Mouse (Mus musculus): ENCODE measurements around the gene Gm28042. TPM values are rescaled to one million over a fixed set of nuclear protein-coding genes. Genes with fewer than 3 reads are reported as not detected.

The Gm28042 gene
- polyA plus RNA-seq, 1 experiment from 2014 or later = 6.3 TPM

- no peaks in the 10 kb centered on the region for H3K27me3 ChIP-seq (ENCODE audit: control insufficient read depth, insufficient read depth, low read depth, low read length)
Measured at GRCm38 (mm10) chr2:120030380-120030779, 3.1 kb downstream of the Gm28042 start.

GRCm38 (mm10) chr2:120032726-120033467, 5.6 kb downstream of the Gm28042 start, which contains the start of gene Pla2g4b:
Pla2g4b (plus strand) TSS chr2:120033417.
- no peaks in the 10 kb centered on the region for H3K27me3 ChIP-seq (ENCODE audit: control insufficient read depth, insufficient read depth, low read depth, low read length)
- H3K9ac ChIP-seq (ENCODE audit: low read depth, low read length) = no peak within 1 kb of the TSS
- no peak within 1 kb of the TSS for H3K4me3 ChIP-seq (ENCODE audit: low read depth, low read length)
- WGBS = 92% methylated on average over 12 of the region's 12 CpGs
- H3K9me3 ChIP-seq (replicated peaks; ENCODE audit: control insufficient read depth, low read length, poor library complexity, severe bottlenecking) = no peaks in the 10 kb centered on the region
- peaks cover 8% of the 10 kb centered on the region for H3K4me1 ChIP-seq (ENCODE audit: control insufficient read depth, insufficient read depth, low read length)
- H3K4me2 ChIP-seq (ENCODE audit: low read length) = no peak within 1 kb of the TSS
- no peak for ATAC-seq
- peaks cover 7% of the 10 kb centered on the region; the same call in 1 of the 2 replicates for H3K36me3 ChIP-seq (ENCODE audit: control insufficient read depth, insufficient read depth, low read length)
- no peak within 1 kb of the TSS for H3K27ac ChIP-seq (ENCODE audit: low read length)

More at GRCm38 (mm10) chr2:120030380-120030779, 3.1 kb downstream of the Gm28042 start:
- Histone ChIP-seq H3K9me3 (replicated peaks; ENCODE audit: control insufficient read depth, low read length, poor library complexity, severe bottlenecking) (no peaks in the 10 kb centered on the region), H3K36me3 (ENCODE audit: control insufficient read depth, insufficient read depth, low read length) (peaks cover 5% of the 10 kb centered on the region; the same call in 1 of the 2 replicates), H3K4me2 (ENCODE audit: low read length) (no peak overlapping the region), H3K4me3 (ENCODE audit: low read depth, low read length) (no peak overlapping the region), H3K9ac (ENCODE audit: low read depth, low read length) (no peak overlapping the region), H3K4me1 (ENCODE audit: control insufficient read depth, insufficient read depth, low read length) (peaks cover 14% of the 10 kb centered on the region), H3K27ac (ENCODE audit: low read length) (no peak overlapping the region)
- WGBS = 96% methylated on average over 8 of the region's 8 CpGs
- ATAC-seq = no peak

GRCm38 (mm10) chr2:120033726-120034125, 6.4 kb downstream of the Gm28042 start:
- H3K4me1 ChIP-seq (ENCODE audit: control insufficient read depth, insufficient read depth, low read length) = peaks cover under 1% of the 10 kb centered on the region; the same call in 1 of the 2 replicates
- H3K27me3 ChIP-seq (ENCODE audit: control insufficient read depth, insufficient read depth, low read depth, low read length) = no peaks in the 10 kb centered on the region
- H3K4me2 ChIP-seq (ENCODE audit: low read length) = no peak overlapping the region
- H3K27ac ChIP-seq (ENCODE audit: low read length) = no peak overlapping the region
- no peaks in the 10 kb centered on the region for H3K9me3 ChIP-seq (replicated peaks; ENCODE audit: control insufficient read depth, low read length, poor library complexity, severe bottlenecking)
- WGBS = 81% methylated on average over 5 of the region's 5 CpGs
- H3K9ac ChIP-seq (ENCODE audit: low read depth, low read length) = no peak overlapping the region
- no peak for ATAC-seq
- no peak overlapping the region for H3K4me3 ChIP-seq (ENCODE audit: low read depth, low read length)
- H3K36me3 ChIP-seq (ENCODE audit: control insufficient read depth, insufficient read depth, low read length) = peaks cover 13% of the 10 kb centered on the region

GRCm38 (mm10) chr2:120037744-120038143, 10.5 kb downstream of the Gm28042 start:
- no peak overlapping the region for H3K4me2 ChIP-seq (ENCODE audit: low read length)
- H3K4me3 ChIP-seq (ENCODE audit: low read depth, low read length) = no peak overlapping the region
- no peaks in the 10 kb centered on the region for H3K4me1 ChIP-seq (ENCODE audit: control insufficient read depth, insufficient read depth, low read length)
- H3K27me3 ChIP-seq (ENCODE audit: control insufficient read depth, insufficient read depth, low read depth, low read length) = no peaks in the 10 kb centered on the region
- WGBS = 95% methylated on average over 9 of the region's 9 CpGs
- peaks cover 28% of the 10 kb centered on the region for H3K36me3 ChIP-seq (ENCODE audit: control insufficient read depth, insufficient read depth, low read length)
- no peak for ATAC-seq
- no peak overlapping the region for H3K27ac ChIP-seq (ENCODE audit: low read length)
- no peak overlapping the region for H3K9ac ChIP-seq (ENCODE audit: low read depth, low read length)
- no peaks in the 10 kb centered on the region for H3K9me3 ChIP-seq (replicated peaks; ENCODE audit: control insufficient read depth, low read length, poor library complexity, severe bottlenecking)

GRCm38 (mm10) chr2:120040991-120041390, 13.7 kb downstream of the Gm28042 start:
- no peak overlapping the region for H3K27ac ChIP-seq (ENCODE audit: low read length)
- no peak overlapping the region for H3K4me3 ChIP-seq (ENCODE audit: low read depth, low read length)
- no peaks in the 10 kb centered on the region for H3K27me3 ChIP-seq (ENCODE audit: control insufficient read depth, insufficient read depth, low read depth, low read length)
- H3K4me1 ChIP-seq (ENCODE audit: control insufficient read depth, insufficient read depth, low read length) = no peaks in the 10 kb centered on the region
- no peak overlapping the region for H3K9ac ChIP-seq (ENCODE audit: low read depth, low read length)
- no peaks in the 10 kb centered on the region for H3K9me3 ChIP-seq (replicated peaks; ENCODE audit: control insufficient read depth, low read length, poor library complexity, severe bottlenecking)
- peaks cover 26% of the 10 kb centered on the region for H3K36me3 ChIP-seq (ENCODE audit: control insufficient read depth, insufficient read depth, low read length)
- whole genome bisulfite sequencing = 97% methylated on average over 5 of the region's 5 CpGs
- ATAC-seq = no peak
- no peak overlapping the region for H3K4me2 ChIP-seq (ENCODE audit: low read length)

GRCm38 (mm10) chr2:120044101-120044603, 16.9 kb downstream of the Gm28042 start:
- H3K27me3 ChIP-seq (ENCODE audit: control insufficient read depth, insufficient read depth, low read depth, low read length) = no peaks in the 10 kb centered on the region
- H3K4me2 ChIP-seq (ENCODE audit: low read length) = no peak overlapping the region
- H3K36me3 ChIP-seq (ENCODE audit: control insufficient read depth, insufficient read depth, low read length) = peaks cover 18% of the 10 kb centered on the region
- H3K4me3 ChIP-seq (ENCODE audit: low read depth, low read length) = no peak overlapping the region
- ATAC-seq = no peak
- H3K27ac ChIP-seq (ENCODE audit: low read length) = no peak overlapping the region
- H3K9ac ChIP-seq (ENCODE audit: low read depth, low read length) = no peak overlapping the region
- H3K4me1 ChIP-seq (ENCODE audit: control insufficient read depth, insufficient read depth, low read length) = no peaks in the 10 kb centered on the region
- no peaks in the 10 kb centered on the region for H3K9me3 ChIP-seq (replicated peaks; ENCODE audit: control insufficient read depth, low read length, poor library complexity, severe bottlenecking)
- 72% methylated on average over 4 of the region's 4 CpGs for WGBS

- 82% methylated on average over 3 of the region's 3 CpGs for WGBS
Measured at GRCm38 (mm10) chr2:120044676-120045075, 17.4 kb downstream of the Gm28042 start.

GRCm38 (mm10) chr2:120046486-120047310, 19.4 kb downstream of the Gm28042 start:
- no peak overlapping the region for H3K27ac ChIP-seq (ENCODE audit: low read length)
- no peaks in the 10 kb centered on the region for H3K4me1 ChIP-seq (ENCODE audit: control insufficient read depth, insufficient read depth, low read length)
- H3K36me3 ChIP-seq (ENCODE audit: control insufficient read depth, insufficient read depth, low read length) = peaks cover 4% of the 10 kb centered on the region; the same call in 1 of the 2 replicates
- 65% methylated on average over 14 of the region's 14 CpGs for WGBS
- H3K9me3 ChIP-seq (replicated peaks; ENCODE audit: control insufficient read depth, low read length, poor library complexity, severe bottlenecking) = no peaks in the 10 kb centered on the region
- no peaks in the 10 kb centered on the region for H3K27me3 ChIP-seq (ENCODE audit: control insufficient read depth, insufficient read depth, low read depth, low read length)
- H3K9ac ChIP-seq (ENCODE audit: low read depth, low read length) = no peak overlapping the region
- no peak for ATAC-seq
- no peak overlapping the region for H3K4me3 ChIP-seq (ENCODE audit: low read depth, low read length)
- no peak overlapping the region for H3K4me2 ChIP-seq (ENCODE audit: low read length)

More at GRCm38 (mm10) chr2:120044676-120045075, 17.4 kb downstream of the Gm28042 start:
- Histone ChIP-seq H3K27ac (ENCODE audit: low read length) (no peak overlapping the region), H3K4me1 (ENCODE audit: control insufficient read depth, insufficient read depth, low read length) (no peaks in the 10 kb centered on the region), H3K27me3 (ENCODE audit: control insufficient read depth, insufficient read depth, low read depth, low read length) (no peaks in the 10 kb centered on the region), H3K4me3 (ENCODE audit: low read depth, low read length) (no peak overlapping the region), H3K4me2 (ENCODE audit: low read length) (no peak overlapping the region), H3K36me3 (ENCODE audit: control insufficient read depth, insufficient read depth, low read length) (peaks cover 15% of the 10 kb centered on the region), H3K9me3 (replicated peaks; ENCODE audit: control insufficient read depth, low read length, poor library complexity, severe bottlenecking) (no peaks in the 10 kb centered on the region), H3K9ac (ENCODE audit: low read depth, low read length) (no peak overlapping the region)
- no peak for ATAC-seq
